Mouse (Mus musculus) spleen, adult 12 weeks (tissue): ENCODE results near the gene Acad12.
"Not testable (repeated sequence)": the region's sequence is repeated elsewhere in the genome, so short reads cannot be mapped to it uniquely, and the experiment has no call there.

Source experiments
- DNase-seq: peaks from one replicate; pipeline ENCODE4 v3.0.0; 2022; ENCODE audit warnings: low spot score

Acad12 gene

GRCm38 (mm10) chr5:121612036-121612435 lies 6.7 kb downstream of the Acad12 start:
- no peak for DNase-seq

- DNase-seq = not testable (repeated sequence)
Observed at GRCm38 (mm10) chr5:121609556-121610135, 9.1 kb downstream of the Acad12 start.

DNA sequence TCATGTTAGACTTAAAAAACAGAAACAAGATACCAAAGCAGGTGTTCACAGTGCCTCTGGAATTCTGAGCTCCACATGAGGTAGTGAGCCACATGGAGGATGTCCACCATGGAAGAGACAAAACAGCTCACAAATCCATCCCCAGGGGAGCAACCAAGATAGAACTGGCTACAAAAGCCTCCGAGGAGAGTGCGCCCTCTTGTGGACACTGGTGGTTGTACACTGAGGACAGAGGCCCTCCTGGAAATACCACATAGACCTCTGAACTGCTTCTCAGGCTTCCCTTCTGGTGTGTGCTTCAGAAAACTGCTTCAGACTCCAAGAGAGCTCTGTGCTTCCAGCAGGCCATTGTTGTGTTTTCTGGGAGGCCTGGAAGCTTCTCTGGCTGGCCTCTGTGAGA lies 12.6 kb downstream of the Acad12 start:
- peak; percentile 74 for DNase-seq

- DNase-seq = not testable (repeated sequence)
Observed at GRCm38 (mm10) chr5:121603815-121604214, 14.9 kb downstream of the Acad12 start.

GRCm38 (mm10) chr5:121601547-121602299 lies 17.0 kb downstream of the Acad12 start:
- DNase-seq = peak; percentile 70

- no peak for DNase-seq
Observed at GRCm38 (mm10) chr5:121598871-121599610, 19.7 kb downstream of the Acad12 start.

DNA sequence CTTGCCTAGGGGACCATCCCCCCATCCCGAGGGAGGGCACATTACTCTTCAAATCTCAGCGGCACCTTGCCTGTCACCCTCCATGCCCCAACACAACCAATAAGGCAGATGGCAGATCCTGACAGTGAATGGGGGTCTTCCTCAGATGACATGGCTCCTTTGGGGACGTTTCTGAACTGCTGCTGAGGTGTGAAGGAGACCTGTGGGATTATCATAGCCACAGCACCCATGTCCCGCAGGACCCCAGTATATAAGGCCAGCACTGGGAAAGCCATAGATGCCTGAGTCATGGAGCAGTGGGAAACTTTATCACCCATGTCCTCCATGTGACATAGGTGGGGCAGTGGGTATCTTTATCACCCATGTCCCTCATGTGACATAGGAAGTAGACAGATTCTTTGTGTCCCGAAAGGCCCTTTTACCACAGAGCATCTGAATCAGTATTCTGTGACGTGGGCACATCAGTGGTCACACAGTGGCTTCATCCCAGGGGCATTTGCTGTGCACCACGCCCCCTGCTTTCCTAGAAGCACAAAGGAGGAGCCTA lies 20.7 kb downstream of the Acad12 start:
- no peak for DNase-seq

- no peak for DNase-seq
Observed at GRCm38 (mm10) chr5:121597332-121597731, 21.4 kb downstream of the Acad12 start.

- no peak for DNase-seq
Observed at GRCm38 (mm10) chr5:121596226-121596625, 22.5 kb downstream of the Acad12 start.

GRCm38 (mm10) chr5:121595758-121596157 lies 23.0 kb downstream of the Acad12 start:
- DNase-seq = no peak

DNA sequence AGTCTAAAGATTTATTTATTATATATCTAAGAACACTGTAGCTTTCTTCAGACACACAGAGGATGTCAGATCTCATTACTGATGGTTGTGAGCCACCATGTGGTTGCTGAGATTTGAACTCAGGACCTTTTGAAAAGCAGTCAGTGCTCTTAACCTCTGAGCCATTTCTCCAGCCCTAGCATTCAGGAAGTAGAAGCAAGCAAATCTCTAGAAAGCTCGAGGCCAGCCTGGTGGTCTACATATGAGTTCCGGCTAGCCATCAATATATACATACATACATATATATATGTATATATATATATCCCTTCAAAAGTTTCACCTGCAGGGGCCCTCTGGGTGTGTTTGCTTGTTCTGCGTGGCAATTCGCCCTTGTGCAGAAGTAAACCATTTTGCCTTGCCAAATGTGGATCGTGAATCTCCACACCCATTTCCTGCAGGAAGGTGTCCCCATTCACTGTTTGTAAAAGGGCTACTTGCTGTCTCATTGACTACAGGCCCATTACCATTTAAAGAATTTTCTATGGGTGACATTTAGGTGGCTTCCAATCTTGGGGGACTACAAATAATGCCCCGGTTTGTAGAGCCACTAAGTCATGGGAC lies 23.9 kb downstream of the Acad12 start:
- no peak for DNase-seq

- DNase-seq = peak; percentile 68
Observed at GRCm38 (mm10) chr5:121593451-121594401, 25.0 kb downstream of the Acad12 start, which contains the start of gene Aldh2. Aldh2 (minus strand) TSS chr5:121593824.

- DNase-seq = no peak
Observed at GRCm38 (mm10) chr5:121592816-121593407, 25.8 kb downstream of the Acad12 start.

GRCm38 (mm10) chr5:121592064-121592815 lies 26.5 kb downstream of the Acad12 start:
- DNase-seq = no peak

DNA sequence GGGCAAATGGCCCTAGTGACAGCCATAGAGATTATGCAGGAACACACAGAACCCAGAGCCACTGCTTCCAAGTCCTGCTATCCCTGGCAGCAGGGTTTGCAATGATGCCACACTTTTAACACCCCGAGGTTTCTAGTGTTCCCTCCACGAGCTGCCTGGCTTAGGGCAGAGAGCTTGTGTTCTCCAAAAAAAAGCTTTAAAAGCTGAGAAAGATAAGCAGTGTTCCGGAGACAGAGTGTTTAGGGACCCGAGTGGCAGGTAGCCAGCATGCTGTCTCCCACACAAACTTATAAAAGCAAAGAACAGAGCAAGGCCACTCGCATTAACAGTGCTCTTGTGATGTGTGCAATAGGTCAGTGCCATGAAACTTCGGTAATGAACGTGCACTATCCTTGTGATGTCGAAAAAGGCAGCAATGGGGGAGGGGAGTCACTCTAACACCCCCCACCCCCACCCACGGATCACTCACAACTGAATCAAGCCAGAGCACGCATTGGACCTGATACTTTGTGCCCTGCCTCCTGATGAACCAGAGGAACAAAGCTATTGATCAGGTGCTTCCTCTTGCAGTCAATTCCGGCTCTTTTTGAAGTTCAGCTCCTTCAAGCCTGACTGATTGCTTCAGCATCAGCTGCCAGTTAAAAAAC lies 27.2 kb downstream of the Acad12 start:
- no peak for DNase-seq

GRCm38 (mm10) chr5:121589928-121590327 lies 28.8 kb downstream of the Acad12 start:
- no peak for DNase-seq

- peak; percentile 22 for DNase-seq
Observed at GRCm38 (mm10) chr5:121586400-121587039, 32.2 kb downstream of the Acad12 start.

- no peak for DNase-seq
Observed at GRCm38 (mm10) chr5:121585699-121586098, 33.0 kb downstream of the Acad12 start.

DNA sequence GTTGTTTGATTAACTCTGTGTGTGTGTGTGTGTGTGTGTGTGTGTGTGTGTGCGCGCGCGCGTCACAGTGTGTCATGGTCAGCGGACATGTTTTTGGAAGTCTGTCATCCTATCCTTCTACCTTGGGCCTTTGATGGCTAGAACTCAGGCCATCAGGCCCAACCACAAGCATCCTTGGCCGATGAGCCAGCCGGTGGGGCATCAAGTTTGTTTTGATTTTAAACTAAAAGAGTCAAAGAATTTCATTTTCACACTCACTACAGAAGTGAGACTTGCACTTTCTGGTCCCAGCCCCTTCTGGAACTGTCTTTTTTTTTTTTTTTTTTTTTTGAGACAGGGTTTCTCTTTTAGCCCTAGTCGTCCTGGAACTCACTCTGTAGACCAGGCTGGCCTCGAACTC lies 33.7 kb downstream of the Acad12 start:
- DNase-seq = no peak
